Mouse (Mus musculus): ENCODE results near the gene Ctbp2.

Ctbp2 gene

DNA sequence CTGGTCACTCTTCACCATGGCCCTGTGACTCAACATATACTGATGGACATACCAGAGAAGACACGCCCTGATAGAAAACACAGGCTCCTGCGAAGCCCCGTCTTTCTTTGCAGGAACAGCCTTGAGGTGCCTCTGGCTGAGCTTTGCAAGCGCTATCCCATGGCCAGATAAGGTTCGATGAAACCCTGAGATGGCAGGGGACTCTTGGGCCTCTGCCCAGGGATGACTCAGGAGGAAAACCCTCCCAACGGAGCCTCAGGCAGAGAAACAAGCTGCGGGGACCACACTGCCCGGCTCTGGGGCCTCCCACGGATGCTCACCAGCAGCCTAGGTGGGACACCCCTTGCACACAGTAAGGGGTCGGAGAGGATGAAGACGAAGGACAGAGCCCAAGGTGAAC lies 116.8 kb downstream of the Ctbp2 start:
- DNase-seq (ENCODE audit: low spot score in 2 of 2) = no peak

DNA sequence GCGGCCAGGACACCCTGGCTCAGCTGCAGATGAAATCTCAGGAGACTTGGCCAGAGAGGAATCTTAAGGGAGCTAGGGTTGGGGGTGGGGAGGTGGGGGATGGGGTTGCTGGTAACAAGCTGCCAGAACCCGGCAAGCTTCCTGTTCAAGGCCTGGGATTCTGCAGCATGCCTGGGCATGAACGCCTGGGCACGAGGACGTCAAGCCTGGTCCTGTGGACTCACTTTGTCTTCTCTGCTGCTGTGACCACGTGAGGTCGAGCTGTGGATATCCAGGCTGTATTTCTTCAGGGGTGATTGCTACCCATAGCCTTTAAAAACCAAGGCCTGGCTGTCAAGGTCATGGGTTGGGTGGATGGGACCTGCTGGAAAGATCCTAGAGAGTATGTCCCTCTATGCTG lies 118.4 kb downstream of the Ctbp2 start:
- DNase-seq (ENCODE audit: low spot score in 2 of 2) = no peak

DNA sequence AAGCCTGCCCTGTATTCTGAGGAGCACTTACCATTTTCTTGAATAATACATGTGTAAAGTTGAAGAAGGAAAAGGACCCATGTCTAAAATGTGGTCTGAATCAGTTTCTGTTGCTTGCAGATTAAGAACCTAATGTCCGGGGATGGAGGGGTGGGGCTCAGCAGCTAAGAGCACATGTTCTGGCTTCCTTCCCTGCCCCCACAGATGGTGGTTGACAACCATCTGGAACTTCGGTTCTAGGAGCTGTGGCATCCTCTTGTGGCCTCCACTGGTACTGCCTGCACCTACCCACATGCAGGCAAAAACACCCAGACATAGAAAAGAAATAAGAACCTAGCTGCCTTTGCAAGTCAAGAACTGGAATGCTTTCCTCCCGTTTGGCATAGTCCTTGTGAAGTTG lies 120.7 kb downstream of the Ctbp2 start:
- DNase-seq (ENCODE audit: low spot score in 2 of 2) = peak; percentile 74 to 84

DNA sequence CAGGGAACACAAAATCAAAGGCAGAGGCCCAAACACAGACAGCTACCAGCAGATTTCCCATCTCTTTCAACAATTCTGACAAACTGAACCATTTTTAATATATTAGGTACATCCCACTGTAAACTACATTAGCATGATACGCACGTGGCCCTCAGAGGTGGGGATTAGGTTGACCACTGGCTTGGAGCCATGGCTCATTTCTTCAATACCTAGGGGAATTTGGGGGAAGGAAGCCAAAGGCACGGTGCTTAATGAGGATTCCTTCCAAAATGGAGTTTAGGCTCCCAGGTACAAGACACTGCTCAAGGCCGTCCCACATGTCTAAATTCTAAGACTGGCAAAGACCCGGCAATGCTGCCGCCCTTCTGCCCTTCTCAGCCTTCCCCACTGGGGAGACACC lies 121.9 kb downstream of the Ctbp2 start:
- no peak for DNase-seq (ENCODE audit: low spot score in 2 of 2)

DNA sequence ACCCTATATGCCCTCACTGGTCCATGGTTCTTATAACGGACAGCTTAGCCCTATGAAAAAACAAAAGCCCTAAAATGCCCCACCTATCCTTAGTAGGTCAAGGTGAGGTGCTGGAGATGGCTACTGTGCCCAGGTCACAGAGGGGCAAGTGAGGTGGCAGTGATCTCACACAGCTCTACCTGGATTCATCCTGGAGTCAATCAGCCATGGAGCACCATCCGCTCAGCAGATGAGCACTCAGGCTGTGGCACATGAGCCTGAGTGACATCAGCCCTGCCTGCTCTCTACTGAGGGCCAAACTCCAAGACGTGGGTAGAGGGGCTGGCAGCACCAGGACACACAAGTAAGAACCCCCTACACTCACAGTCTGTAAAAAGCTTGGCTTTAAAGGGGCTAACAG lies 122.8 kb downstream of the Ctbp2 start:
- no peak for DNase-seq (ENCODE audit: low spot score in 2 of 2)

DNA sequence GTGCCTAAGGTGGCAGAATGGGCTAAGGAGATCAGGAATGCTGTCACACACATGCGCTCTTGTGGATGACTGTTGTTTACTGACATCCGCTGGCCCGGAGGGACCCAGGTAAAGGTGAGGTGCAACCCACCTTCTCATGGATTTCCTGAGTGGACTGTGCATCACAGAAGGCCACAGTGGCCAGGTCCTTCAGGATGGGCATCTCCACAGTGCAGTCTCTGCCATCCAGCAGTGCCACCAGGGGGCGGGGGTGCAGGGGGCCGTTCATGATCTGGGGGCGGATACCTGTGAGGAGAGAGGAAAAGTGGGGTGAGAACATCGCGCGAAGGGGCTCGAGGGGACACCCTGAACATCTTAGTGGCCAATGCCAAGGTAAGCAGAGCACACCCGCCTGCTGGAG lies 125.1 kb downstream of the Ctbp2 start:
- no peak for DNase-seq (ENCODE audit: low spot score in 2 of 2)

DNA sequence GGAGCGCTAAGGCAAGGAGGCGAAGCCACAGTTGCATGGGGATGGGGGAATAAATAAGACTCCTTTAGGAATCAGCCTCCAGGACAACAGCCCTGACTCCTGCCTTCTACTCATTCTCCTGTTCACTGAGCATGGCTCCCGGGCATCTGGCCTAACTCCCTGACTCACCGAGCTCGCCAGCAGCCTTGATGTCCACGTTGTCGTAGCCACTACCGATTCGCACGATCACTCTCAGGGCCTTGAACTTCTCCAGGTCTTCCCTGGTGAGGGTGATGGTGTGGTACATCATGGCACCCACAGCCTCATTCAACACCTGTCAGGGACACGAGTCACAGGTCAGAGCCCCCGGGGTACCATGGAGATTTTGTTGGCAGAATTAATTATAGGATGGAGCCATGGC lies 125.5 kb downstream of the Ctbp2 start:
- no peak for DNase-seq (ENCODE audit: low spot score in 2 of 2)

DNA sequence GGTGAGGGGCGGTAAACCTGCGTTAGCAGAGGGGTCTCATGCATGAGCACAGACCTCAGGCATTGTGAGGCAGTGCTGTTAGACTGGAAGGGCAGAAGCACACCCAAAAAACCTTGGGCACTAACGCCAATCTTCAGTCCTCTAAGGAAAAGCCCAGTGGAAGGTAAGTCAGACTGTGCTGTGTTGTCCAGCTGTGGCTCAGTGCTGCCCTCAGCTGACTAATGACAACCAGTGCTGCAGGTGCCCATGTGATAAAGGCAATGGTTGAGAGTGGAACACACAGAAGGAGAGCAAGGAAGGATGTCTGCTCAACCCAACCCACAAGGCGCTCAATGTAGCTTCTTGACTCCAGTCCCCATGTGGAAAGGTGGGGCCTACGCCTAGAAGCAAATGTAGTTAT lies 127.8 kb downstream of the Ctbp2 start:
- peak in 1 of 2 experiments; percentile 61 for DNase-seq (ENCODE audit: low spot score in 2 of 2)

DNA sequence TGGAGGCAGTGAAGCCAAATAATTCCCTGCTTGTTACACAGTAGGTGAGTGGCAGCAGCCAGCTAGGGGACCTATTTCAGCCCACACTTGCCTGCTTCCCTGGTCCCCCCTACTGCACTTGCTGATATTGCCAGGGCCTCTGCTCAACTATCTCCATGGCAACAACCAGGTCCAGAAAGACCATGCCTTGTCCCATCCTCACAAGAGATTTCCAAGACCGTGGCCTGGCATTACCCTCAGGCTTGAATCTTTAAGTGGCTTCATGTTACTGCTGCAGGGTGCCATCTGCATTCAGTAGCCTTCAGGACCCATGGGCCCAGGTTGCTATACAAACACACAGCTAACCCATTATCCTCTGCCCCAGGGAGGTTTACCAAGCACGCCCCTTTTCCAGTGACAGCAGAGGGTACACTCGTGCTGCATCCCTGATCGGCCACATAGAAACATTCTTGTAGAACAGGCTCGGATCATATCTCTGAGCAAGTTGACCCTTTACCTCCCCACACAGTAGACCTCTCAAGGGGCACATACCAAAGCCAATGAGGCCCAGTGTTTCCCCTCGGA lies 129.4 kb downstream of the Ctbp2 start:
- no peak for DNase-seq (ENCODE audit: low spot score in 2 of 2)

DNA sequence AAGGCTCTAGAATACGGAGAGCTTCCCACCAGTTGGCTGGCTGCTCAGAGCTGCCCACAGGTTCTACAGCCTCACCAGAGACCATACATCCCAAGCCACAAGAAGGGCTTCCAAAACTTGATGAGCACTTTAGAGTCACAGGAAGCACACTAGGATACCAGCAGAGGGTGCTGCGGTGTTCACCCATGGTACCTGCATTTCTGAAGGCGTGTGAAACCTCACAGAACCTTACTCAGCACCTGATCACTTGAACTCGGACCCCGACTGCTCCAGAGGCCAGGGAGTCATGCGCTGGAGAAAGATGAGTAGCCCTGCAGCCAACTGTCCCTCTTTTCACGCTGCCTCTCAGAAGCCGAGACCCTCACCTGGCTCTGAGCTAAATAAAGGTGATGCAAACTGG lies 130.0 kb downstream of the Ctbp2 start:
- DNase-seq (ENCODE audit: low spot score in 2 of 2) = peak in 1 of 2 experiments; percentile 52

DNA sequence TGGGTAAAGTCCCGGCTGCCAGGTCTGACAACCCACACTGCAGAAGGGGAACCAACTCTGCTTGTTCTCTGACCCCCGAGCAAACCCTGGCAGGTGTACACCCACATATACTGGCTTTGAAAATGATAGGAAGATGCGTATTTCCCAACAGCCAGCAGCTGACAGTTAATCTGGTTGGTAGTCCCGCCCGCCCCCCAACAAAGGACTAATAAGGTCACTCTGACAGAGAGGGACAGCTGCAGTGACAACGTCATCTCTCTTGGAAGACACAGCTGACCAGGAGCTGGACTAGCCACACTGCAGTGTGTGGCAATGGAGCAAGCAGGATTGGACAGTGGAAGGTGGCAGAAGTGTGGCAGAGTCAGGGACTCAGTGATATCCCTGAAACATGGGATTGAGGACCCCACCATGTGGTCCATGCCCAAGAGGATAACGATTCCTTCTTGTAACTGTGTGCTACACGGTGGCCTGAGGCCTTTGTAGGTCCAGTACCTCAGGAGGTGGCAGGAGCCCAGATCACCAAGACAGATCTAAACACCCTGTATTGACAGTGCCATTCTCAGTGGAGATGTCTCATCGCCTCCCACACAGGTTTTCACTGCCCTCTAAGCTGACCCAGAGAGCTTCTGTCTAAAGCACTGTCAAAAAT lies 131.1 kb downstream of the Ctbp2 start:
- DNase-seq (ENCODE audit: low spot score in 2 of 2) = peak in 1 of 2 experiments; percentile 45

DNA sequence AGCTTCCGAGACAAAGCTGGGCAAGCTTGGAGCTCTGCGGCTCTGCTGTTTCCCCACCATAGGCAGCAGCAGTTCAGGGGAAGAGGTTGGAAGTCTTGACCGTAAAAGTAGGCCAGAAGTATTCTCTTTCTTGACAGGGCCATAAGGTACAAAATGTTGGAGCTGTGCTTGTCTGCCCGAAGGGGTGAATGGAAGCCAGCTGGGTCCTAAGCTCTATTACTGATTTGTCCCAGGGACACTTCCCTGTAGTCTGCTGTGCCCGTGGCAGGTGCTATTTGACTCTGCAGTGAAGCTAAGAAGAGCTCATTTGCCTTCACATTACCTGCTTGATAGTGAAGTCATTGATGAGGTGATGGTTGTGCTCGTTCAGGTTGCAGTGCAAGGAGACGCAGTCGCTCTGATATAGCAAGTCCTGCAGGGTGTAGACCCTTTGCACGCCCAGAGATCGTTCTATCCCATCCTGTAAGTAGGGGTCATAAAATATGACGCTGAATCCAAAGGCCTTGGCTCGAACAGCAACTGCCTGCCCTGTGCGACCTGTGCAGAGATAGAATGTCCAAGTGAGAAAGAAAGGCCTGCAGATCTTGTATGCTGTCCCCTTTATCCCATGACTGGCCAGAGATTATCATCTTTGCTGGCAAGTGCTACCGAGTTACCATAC lies 132.8 kb downstream of the Ctbp2 start:
- no peak for DNase-seq (ENCODE audit: low spot score in 2 of 2)

DNA sequence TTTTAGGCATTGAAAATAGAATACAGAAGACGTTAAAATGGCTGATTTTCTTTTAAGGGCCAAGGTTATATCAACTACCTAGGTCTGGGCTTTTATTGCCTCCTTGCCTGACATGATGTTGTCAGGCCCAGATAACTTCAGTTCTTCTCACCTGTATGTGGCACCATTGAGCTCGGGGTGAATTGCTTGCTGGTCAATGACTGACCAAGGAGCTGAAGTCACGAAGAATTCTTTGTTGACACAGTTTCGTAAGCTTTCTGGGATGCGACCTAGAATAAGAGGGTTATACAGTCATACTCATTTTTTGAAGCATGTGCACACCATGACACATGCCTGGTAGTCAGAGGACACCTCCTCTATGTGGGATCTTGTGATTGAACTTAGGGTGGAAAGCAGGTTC lies 134.3 kb downstream of the Ctbp2 start:
- no peak for DNase-seq (ENCODE audit: low spot score in 2 of 2)

DNA sequence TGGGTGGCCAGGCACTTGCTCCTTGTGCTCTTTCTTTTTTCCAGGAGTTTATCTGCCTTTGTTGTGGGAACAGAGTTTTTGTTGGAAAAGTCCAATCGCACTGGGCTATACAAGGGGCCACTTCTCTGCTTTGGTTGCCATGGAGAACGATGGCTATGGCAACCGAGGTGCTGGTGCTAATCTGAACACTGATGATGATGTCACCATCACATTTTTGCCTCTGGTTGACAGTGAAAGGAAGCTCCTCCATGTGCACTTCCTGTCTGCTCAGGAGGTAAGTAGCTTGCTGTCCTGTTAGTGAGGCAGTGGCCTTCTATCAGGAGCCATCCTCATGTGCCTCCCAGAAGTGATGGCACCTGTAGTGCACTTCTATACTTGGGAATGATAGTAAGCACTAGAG lies 141.5 kb downstream of the Ctbp2 start:
- DNase-seq (ENCODE audit: low spot score in 2 of 2) = no peak

DNA sequence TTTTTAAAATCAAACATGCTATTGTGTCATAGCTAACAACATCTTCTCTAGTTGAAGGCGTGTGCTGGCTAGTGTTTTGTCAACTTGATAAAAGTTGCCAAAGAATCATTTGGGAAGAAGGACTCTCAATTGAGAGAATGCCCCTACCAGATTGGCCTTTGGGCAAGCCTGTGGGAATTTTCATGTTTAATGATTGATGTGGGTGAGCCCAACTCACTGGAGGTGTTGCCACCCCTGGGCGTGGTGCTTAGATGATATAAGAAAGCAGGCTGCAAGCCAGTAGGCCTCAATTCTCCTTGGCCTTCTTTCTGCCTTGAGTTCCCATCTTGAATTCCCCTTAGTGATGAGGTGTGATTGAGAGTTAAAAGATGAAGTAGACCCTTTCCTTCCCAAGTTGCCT lies 146.2 kb downstream of the Ctbp2 start:
- DNase-seq (ENCODE audit: low spot score in 2 of 2) = no peak

DNA sequence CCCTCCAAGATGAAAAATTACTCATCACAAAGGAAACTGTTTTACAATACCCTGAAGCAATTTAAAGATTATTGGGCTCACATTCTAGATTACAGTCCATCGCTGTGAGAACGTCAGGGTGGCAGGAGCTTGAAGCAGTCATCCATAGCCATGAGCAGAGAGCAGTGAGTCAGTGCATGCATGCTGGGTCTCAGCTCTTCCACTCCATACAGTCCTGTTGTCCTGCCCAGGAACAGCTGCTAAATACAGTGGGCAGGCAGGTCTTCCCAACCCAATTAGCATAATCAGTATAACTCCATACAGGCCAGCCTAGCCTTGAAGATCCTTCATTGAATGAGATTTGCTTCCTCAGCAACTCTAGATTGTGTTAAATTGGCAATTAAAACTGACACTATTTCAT lies 148.1 kb downstream of the Ctbp2 start:
- no peak for DNase-seq (ENCODE audit: low spot score in 2 of 2)

DNA sequence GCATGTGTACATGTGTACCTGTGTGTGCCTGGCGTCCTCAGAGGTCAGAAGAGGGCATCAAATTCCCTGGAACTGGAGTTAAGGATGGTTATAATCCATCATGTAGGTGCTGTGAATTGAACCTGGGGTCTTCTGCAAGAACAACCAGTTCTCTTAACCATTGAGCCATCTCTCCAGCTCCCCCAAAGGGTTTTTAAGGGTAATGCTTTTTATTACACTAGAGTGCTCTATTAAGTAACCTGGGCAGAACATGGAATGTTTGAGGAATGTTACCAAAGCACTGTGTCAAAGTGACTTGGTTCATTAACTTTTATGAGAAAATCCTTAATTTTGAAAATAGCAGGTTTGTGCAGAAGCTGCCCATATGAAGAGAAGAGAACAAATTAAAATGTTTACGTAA lies 152.1 kb downstream of the Ctbp2 start:
- no peak for DNase-seq (ENCODE audit: low spot score in 2 of 2)

DNA sequence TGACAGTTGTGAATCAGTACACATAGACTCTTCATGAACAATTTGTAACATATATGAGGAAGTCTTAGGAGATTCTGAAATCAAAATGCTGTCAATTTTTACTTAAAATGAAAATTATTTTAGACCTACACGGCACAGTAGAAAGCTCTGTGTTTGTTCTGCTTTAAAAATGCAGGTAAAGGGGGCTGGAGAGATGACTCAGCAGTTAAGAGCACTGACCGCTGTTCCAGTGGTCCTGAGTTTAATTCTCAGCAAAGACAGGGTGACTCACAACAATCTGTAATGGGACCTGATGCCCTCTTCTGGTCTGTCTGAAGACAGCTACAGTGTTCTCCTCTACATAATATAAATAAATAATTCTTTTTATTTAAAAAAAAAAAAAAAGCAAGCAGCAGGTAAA lies 158.4 kb downstream of the Ctbp2 start:
- no peak for DNase-seq (ENCODE audit: low spot score in 2 of 2)

DNA sequence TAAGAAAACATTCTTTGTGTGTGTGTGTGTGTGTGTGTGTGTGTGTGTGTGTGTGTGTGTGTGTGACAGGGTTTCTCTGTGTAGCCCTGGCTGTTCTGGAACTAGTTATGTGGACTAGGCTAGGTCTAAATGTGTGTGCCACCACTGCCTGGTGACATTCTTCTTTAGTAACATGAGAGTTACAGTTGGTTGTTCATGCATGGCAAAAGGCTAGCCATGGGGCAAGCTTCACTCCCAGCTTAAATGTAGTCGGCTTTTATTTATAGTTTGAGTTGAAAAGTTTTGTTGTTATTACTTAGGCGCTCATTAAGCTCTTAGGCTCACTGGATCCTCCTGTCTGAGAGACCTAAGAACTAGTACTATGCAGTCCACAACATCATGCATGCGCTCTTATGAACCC lies 159.8 kb downstream of the Ctbp2 start:
- no peak for DNase-seq (ENCODE audit: low spot score in 2 of 2)

DNA sequence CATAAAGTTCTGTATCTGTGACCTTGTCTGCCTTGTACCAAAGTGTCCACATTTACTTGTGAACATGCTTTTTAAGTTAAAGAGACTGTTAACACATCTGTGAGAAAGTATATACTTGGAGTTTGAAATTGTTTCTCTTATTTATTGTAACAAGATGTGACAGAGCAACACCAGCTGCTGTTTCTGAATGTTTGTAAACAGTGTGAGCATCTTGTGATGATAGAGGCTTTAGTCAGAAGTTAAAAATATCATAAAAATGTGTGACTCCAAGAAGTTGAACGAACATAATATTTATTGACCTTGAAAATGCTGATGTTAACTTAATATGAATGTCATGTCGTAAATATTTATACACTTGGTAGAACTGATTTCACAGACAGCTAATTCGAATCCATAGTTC lies 173.5 kb downstream of the Ctbp2 start:
- no peak for DNase-seq (ENCODE audit: low spot score in 2 of 2)

DNA sequence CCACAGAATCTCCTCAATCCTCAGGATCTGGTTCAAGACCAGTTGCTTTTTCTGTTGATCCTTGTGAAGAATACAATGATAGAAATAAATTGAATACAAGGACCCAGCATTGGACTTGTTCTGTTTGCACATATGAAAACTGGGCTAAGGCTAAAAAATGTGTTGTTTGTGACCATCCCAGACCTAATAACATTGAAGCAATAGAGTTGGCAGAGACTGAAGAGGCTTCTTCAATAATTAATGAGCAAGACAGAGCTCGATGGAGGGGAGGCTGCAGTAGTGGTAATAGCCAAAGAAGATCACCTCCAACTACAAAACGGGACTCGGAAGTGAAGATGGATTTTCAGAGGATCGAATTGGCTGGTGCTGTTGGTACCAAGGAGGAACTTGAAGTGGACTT lies 174.2 kb downstream of the Ctbp2 start:
- DNase-seq (ENCODE audit: low spot score in 2 of 2) = no peak

DNA sequence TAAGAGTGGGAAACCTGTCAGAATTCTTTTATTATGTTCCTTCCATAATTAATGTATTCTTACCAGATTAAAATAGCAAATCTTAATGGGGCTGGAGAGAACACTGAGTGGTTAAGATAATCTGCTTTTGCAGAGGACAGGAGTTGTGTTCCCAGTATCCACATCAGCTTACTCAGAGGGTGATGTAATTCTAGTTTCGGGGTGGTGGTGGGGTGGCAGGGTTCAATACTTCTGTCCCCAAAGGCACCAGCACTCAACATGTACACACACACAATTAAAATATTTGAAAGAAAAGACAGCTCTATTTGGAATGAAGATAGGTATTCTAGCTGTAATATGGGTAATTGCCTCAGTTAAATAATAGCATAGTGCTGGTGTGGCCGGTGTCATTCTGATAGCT lies 183.6 kb downstream of the Ctbp2 start:
- no peak for DNase-seq (ENCODE audit: low spot score in 2 of 2)

DNA sequence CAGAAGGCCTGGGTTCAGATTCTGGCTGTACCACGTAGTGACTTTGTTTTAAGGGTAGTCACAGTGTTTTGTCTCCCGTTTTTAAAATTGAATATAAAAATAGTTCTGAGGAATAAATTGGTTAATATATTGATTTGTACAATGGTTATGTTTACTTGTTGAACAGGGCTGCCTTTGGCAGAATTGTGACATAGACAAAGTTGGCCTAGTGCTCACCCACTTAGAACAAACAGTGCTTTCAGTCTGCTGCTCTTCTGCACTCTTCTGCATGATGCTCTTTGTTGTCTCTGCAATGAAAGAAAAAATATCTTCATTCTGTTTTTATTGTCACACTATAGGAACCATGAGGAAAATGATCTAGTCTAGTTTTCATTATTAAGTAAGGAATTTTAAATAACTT lies 185.0 kb downstream of the Ctbp2 start:
- no peak for DNase-seq (ENCODE audit: low spot score in 2 of 2)
